Mouse (Mus musculus): ENCODE data around the gene Clrn1. TPM values are rescaled to one million over a fixed set of nuclear protein-coding genes. Genes with fewer than 3 reads are reported as not detected.
"Not testable (repeated sequence)": the region's sequence is repeated elsewhere in the genome, so short reads cannot be mapped to it uniquely, and the experiment has no call there.

Clrn1 gene
- polyA plus RNA-seq, 1 experiment from 2014 or later, result not detected

- H3K4me2 ChIP-seq (ENCODE audit: low read depth, low read length), result no peak overlapping the region
- H3K9me3 ChIP-seq (replicated peaks; ENCODE audit: control insufficient read depth, low read length), result no peaks in the 10 kb centered on the region
- H3K27me3 ChIP-seq (ENCODE audit: control insufficient read depth, insufficient read depth, low read depth, low read length), result no peaks in the 10 kb centered on the region
- H3K27ac ChIP-seq (ENCODE audit: low read length), result no peak overlapping the region
- H3K4me1 ChIP-seq (ENCODE audit: control insufficient read depth, low read depth, low read length), result no peaks in the 10 kb centered on the region
- H3K36me3 ChIP-seq (ENCODE audit: control insufficient read depth, insufficient read depth), result no peaks in the 10 kb centered on the region
- H3K4me3 ChIP-seq (ENCODE audit: low read depth, low read length), result no peak overlapping the region
- no peak overlapping the region for H3K9ac ChIP-seq (ENCODE audit: low read depth, low read length)
- WGBS (ENCODE audit: insufficient replicate concordance), result 41% methylated on average over 3 of the region's 3 CpGs
- ATAC-seq (ENCODE audit: low read depth), result no peak
Observed at GRCm38 (mm10) chr3:58889670-58890069, 4.5 kb upstream of the Clrn1 start.

DNA sequence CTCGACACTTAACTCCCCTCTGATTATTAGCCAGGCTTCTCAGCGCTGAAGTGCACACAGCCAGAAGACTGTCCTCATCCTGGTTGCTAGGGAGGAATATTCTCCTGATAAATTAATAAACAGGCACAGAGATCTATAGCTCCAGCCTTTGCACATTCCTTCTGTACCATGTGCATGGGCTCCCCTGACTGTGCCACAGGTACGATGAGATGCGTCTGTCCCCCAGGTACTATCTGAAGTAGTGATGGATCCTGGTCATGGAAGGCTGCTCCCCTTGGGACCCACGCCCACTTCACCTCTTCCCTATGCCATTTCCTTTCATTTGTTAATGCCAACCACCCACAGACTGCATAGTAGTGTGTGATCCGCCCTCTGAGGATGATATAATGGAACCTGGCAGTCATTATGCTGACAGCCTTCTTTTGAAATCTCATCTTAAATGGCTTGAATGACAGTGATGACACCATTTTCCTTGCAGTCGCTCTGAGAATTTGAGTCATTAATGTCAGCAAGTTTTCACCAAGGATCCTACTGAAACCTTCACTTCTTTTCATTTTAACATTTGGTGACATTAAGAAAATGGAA, 3.1 kb upstream of the Clrn1 start:
- Histone ChIP-seq H3K36me3 (ENCODE audit: control insufficient read depth, insufficient read depth) (no peaks in the 10 kb centered on the region), H3K9ac (ENCODE audit: low read depth, low read length) (no peak overlapping the region), H3K4me2 (ENCODE audit: low read depth, low read length) (no peak overlapping the region), H3K9me3 (replicated peaks; ENCODE audit: control insufficient read depth, low read length) (no peaks in the 10 kb centered on the region), H3K27me3 (ENCODE audit: control insufficient read depth, insufficient read depth, low read depth, low read length) (no peaks in the 10 kb centered on the region), H3K27ac (ENCODE audit: low read length) (no peak overlapping the region), H3K4me1 (ENCODE audit: control insufficient read depth, low read depth, low read length) (no peaks in the 10 kb centered on the region), H3K4me3 (ENCODE audit: low read depth, low read length) (no peak overlapping the region)
- WGBS (ENCODE audit: insufficient replicate concordance), result 65% methylated on average over 7 of the region's 7 CpGs
- ATAC-seq (ENCODE audit: low read depth), result no peak

- no peaks in the 10 kb centered on the region for H3K27me3 ChIP-seq (ENCODE audit: control insufficient read depth, insufficient read depth, low read depth, low read length)
- no peak overlapping the region for H3K9ac ChIP-seq (ENCODE audit: low read depth, low read length)
- no peak overlapping the region for H3K4me3 ChIP-seq (ENCODE audit: low read depth, low read length)
- WGBS (ENCODE audit: insufficient replicate concordance), result 61% methylated on average over 10 of the region's 10 CpGs
- H3K4me2 ChIP-seq (ENCODE audit: low read depth, low read length), result no peak overlapping the region
- no peaks in the 10 kb centered on the region for H3K9me3 ChIP-seq (replicated peaks; ENCODE audit: control insufficient read depth, low read length)
- H3K27ac ChIP-seq (ENCODE audit: low read length), result no peak overlapping the region
- peak; percentile 65 for ATAC-seq (ENCODE audit: low read depth)
- H3K36me3 ChIP-seq (ENCODE audit: control insufficient read depth, insufficient read depth), result no peaks in the 10 kb centered on the region
- no peaks in the 10 kb centered on the region for H3K4me1 ChIP-seq (ENCODE audit: control insufficient read depth, low read depth, low read length)
Observed at GRCm38 (mm10) chr3:58887719-58888118, 2.6 kb upstream of the Clrn1 start.

- Histone ChIP-seq H3K4me2 (ENCODE audit: low read depth, low read length) (no peak overlapping the region), H3K4me3 (ENCODE audit: low read depth, low read length) (no peak overlapping the region), H3K4me1 (ENCODE audit: control insufficient read depth, low read depth, low read length) (no peaks in the 10 kb centered on the region), H3K9me3 (replicated peaks; ENCODE audit: control insufficient read depth, low read length) (no peaks in the 10 kb centered on the region), H3K9ac (ENCODE audit: low read depth, low read length) (no peak overlapping the region), H3K36me3 (ENCODE audit: control insufficient read depth, insufficient read depth) (no peaks in the 10 kb centered on the region), H3K27ac (ENCODE audit: low read length) (no peak overlapping the region), H3K27me3 (ENCODE audit: control insufficient read depth, insufficient read depth, low read depth, low read length) (no peaks in the 10 kb centered on the region)
- no peak for ATAC-seq (ENCODE audit: low read depth)
Observed at GRCm38 (mm10) chr3:58883511-58883907, 1.6 kb downstream of the Clrn1 start.

DNA sequence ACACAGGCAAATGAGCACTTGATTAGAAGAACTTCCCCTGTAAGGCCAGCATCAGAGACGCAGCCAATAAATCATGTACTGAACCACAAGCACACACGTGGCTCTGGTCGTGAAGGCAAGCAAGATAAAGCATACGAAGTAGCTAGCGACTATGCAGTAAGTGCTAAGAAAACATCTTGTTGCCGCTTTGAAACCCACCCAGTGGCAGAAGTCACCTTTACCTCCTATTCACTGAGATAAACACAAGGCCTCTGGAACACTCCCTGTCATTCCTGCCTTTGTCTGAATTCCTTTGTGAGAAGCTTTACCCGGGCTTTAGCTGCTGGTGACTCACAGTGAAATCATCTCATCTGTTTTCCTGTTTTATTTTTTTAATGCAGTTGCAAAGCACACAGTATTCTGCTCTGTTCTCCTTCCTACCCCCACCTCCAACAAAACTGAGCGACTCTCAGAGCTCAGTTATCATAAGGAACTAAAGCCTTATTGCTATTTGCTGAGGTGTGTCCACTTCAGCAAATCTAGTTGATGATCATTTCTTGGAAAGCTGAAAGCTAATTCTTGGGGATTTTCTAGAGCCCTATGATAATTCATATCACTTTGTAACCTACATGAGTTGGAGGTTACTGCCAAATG, 2.1 kb downstream of the Clrn1 start:
- ATAC-seq (ENCODE audit: low read depth), result no peak
- Histone ChIP-seq H3K9me3 (replicated peaks; ENCODE audit: control insufficient read depth, low read length) (no peaks in the 10 kb centered on the region), H3K27me3 (ENCODE audit: control insufficient read depth, insufficient read depth, low read depth, low read length) (no peaks in the 10 kb centered on the region), H3K4me1 (ENCODE audit: control insufficient read depth, low read depth, low read length) (no peaks in the 10 kb centered on the region), H3K27ac (ENCODE audit: low read length) (no peak overlapping the region), H3K9ac (ENCODE audit: low read depth, low read length) (no peak overlapping the region), H3K4me3 (ENCODE audit: low read depth, low read length) (no peak overlapping the region), H3K4me2 (ENCODE audit: low read depth, low read length) (no peak overlapping the region), H3K36me3 (ENCODE audit: control insufficient read depth, insufficient read depth) (no peaks in the 10 kb centered on the region)
- WGBS (ENCODE audit: insufficient replicate concordance), result 11% methylated on average over 8 of the region's 8 CpGs

DNA sequence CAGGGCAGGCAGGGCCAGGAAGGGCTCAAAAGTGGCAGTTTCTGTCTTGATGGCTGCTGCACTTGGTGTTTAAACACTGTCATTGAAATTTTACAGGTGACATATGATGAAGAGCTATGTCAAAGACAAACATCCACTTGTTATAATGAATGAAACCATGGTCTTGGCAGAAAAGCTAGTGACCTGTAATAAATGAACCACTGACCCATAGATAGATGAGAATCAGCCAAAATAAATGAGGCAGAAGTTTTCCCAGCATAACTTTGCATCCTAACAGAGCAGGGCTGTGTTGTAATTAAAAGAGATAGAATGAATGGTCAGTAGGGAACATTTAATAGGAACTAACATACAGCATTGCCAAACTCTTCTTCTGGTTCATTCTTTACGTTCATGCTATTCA, 4.1 kb downstream of the Clrn1 start:
- H3K9ac ChIP-seq (ENCODE audit: low read depth, low read length), result no peak overlapping the region
- no peak overlapping the region for H3K27ac ChIP-seq (ENCODE audit: low read length)
- H3K9me3 ChIP-seq (replicated peaks; ENCODE audit: control insufficient read depth, low read length), result no peaks in the 10 kb centered on the region
- no peak for ATAC-seq (ENCODE audit: low read depth)
- no peak overlapping the region for H3K4me2 ChIP-seq (ENCODE audit: low read depth, low read length)
- H3K4me1 ChIP-seq (ENCODE audit: control insufficient read depth, low read depth, low read length), result no peaks in the 10 kb centered on the region
- H3K36me3 ChIP-seq (ENCODE audit: control insufficient read depth, insufficient read depth), result no peaks in the 10 kb centered on the region
- 69% methylated on average over 1 of the region's 1 CpGs for WGBS (ENCODE audit: insufficient replicate concordance)
- H3K4me3 ChIP-seq (ENCODE audit: low read depth, low read length), result no peak overlapping the region
- no peaks in the 10 kb centered on the region for H3K27me3 ChIP-seq (ENCODE audit: control insufficient read depth, insufficient read depth, low read depth, low read length)

DNA sequence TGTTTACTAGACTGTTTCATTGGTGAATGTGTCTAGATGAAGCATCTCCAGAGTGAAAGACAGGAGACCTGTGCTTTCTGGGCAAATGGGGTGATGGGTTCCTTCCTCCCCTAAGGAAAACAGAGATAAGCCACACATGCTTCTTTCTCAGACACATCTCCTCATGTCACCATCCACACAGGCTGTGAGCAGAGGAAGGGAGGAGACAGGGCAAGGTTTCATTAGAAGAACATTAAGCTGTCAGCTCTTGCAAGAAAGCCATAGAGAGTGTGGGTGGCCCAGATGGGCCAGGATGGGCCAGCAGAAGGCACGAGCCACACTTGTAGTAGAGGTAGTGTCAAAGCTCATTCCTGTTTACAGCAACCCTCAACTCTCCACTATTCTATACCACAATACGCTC, 5.0 kb downstream of the Clrn1 start:
- H3K9ac ChIP-seq (ENCODE audit: low read depth, low read length), result no peak overlapping the region
- 53% methylated on average over 2 of the region's 2 CpGs for WGBS (ENCODE audit: insufficient replicate concordance)

GRCm38 (mm10) chr3:58871882-58872281, 13.3 kb downstream of the Clrn1 start:
- not testable (repeated sequence) for H3K9me3 ChIP-seq (replicated peaks; ENCODE audit: control insufficient read depth, low read length); H3K4me2 ChIP-seq (ENCODE audit: low read depth, low read length); H3K27ac ChIP-seq (ENCODE audit: low read length); H3K9ac ChIP-seq (ENCODE audit: low read depth, low read length); ATAC-seq (ENCODE audit: low read depth); H3K4me3 ChIP-seq (ENCODE audit: low read depth, low read length); H3K36me3 ChIP-seq (ENCODE audit: control insufficient read depth, insufficient read depth); H3K27me3 ChIP-seq (ENCODE audit: control insufficient read depth, insufficient read depth, low read depth, low read length); H3K4me1 ChIP-seq (ENCODE audit: control insufficient read depth, low read depth, low read length)
- WGBS (ENCODE audit: insufficient replicate concordance), result 44% methylated on average over 2 of the region's 2 CpGs

More for the DNA sequence above, 5.0 kb downstream of the Clrn1 start:
- ATAC-seq (ENCODE audit: low read depth), result no peak
- no peaks in the 10 kb centered on the region for H3K9me3 ChIP-seq (replicated peaks; ENCODE audit: control insufficient read depth, low read length)
- H3K27me3 ChIP-seq (ENCODE audit: control insufficient read depth, insufficient read depth, low read depth, low read length), result no peaks in the 10 kb centered on the region
- H3K4me3 ChIP-seq (ENCODE audit: low read depth, low read length), result no peak overlapping the region
- no peaks in the 10 kb centered on the region for H3K36me3 ChIP-seq (ENCODE audit: control insufficient read depth, insufficient read depth)
- H3K4me2 ChIP-seq (ENCODE audit: low read depth, low read length), result no peak overlapping the region
- H3K4me1 ChIP-seq (ENCODE audit: control insufficient read depth, low read depth, low read length), result no peaks in the 10 kb centered on the region
- H3K27ac ChIP-seq (ENCODE audit: low read length), result no peak overlapping the region

DNA sequence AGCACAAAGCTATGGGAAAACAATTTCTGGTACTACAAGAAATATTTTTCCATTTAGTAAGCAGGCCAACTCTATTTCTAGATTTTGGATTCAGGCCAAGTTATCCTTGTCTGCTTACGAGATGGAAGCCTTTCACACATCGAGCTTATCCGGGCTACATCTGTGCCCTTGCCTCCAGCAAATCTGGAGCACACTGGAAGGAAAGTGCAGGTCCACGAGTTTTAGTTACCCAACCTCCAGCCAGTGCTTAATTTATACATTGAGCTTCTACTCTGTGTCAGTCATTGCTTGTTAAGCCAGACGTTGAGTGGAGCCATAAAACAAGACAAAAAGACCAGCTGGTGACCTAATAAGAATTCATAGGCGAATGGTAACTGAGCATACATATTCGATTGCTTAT, 19.4 kb downstream of the Clrn1 start:
- Histone ChIP-seq H3K4me3 (ENCODE audit: low read depth, low read length) (no peak overlapping the region), H3K4me1 (ENCODE audit: control insufficient read depth, low read depth, low read length) (no peaks in the 10 kb centered on the region), H3K9me3 (replicated peaks; ENCODE audit: control insufficient read depth, low read length) (no peaks in the 10 kb centered on the region), H3K4me2 (ENCODE audit: low read depth, low read length) (no peak overlapping the region), H3K27ac (ENCODE audit: low read length) (no peak overlapping the region), H3K36me3 (ENCODE audit: control insufficient read depth, insufficient read depth) (no peaks in the 10 kb centered on the region), H3K9ac (ENCODE audit: low read depth, low read length) (no peak overlapping the region), H3K27me3 (ENCODE audit: control insufficient read depth, insufficient read depth, low read depth, low read length) (no peaks in the 10 kb centered on the region)
- ATAC-seq (ENCODE audit: low read depth), result no peak
- WGBS (ENCODE audit: insufficient replicate concordance), result 53% methylated on average over 7 of the region's 7 CpGs
